Mouse (Mus musculus): ENCODE measurements around the gene Rcor2. TPM values are rescaled to one million over a fixed set of nuclear protein-coding genes. Genes with fewer than 3 reads are reported as not detected.
A peak's percentile ranks its signal among the peaks of the same experiment; 100 is the strongest.

Gene Rcor2
- polyA plus RNA-seq, 1 experiment from 2014 or later = 4.9 TPM

DNA sequence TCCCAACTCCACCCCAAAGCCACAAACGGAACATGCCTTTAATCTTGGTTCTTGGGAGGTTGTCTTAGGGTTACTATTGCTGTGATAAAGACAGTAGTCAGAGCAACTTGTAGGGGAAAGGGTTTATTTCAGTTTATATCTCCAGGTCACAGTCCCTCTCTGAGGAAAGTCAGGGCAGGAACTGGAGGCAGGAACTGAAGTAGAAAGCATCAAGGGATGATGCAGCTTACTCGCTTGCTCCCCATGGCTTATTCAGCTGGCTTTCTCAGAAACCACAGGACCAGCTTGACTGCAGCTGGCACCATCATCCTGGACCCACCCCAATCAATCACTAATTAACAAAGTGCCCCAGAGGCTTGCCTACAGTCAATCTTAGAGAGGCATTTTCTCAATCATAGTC lies 46.5 kb downstream of the Rcor2 start:
- TF ChIP-seq CTCF (IDR thresholded peaks at IDR 0.05; ENCODE audit: low read depth) = no peak
- no peak overlapping the region for H3K9ac ChIP-seq (ENCODE audit: low read depth, low read length)
- no peak overlapping the region for H3K4me3 ChIP-seq (replicated peaks; ENCODE audit: low read depth, low read length)
- H3K36me3 ChIP-seq (ENCODE audit: insufficient read depth, low read length) = no peaks in the 10 kb centered on the region
- ATAC-seq (replicated peaks; ENCODE audit: low FRiP score, low read depth) = no peak
- 81% methylated on average over 2 of the region's 2 CpGs for WGBS
- no peaks in the 10 kb centered on the region for H3K9me3 ChIP-seq (replicated peaks; ENCODE audit: low read length)
- no peaks in the 10 kb centered on the region for H3K27me3 ChIP-seq (ENCODE audit: insufficient read depth, low read length)
- H3K4me1 ChIP-seq (replicated peaks; ENCODE audit: insufficient read depth, low read length) = peaks cover 53% of the 10 kb centered on the region
- no peak overlapping the region for H3K4me2 ChIP-seq (ENCODE audit: low read length)
- H3K27ac ChIP-seq = no peak overlapping the region
- DNase-seq (ENCODE audit: low spot score) = no peak

DNA sequence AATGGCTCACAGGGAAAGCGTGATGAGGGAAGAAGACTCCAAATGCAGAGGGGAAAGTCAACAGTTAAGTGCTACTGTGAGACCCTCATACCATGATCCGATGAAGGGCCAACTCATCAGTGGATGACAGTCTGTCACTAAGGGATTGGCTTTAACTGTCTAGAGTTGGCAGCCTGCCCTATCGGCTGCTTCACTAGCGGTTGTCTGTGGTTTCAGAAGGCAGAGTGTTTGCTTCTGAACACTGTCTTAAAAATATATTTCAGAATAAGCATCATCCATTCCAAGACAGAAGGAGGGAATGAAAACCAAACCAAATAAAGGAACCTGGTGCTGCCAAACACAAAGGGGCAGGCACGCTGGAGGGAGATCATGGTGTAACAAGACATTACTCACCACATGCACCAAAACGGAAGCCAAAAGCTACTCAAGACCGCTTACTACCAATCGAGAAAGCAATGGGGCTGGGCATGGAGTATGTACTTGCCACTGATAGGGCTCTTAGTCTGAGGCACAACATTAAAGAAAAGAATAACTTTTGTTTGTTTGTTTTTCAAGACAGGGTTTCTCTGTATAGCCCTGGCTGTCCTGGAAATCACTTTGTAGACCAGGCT lies 48.0 kb downstream of the Rcor2 start:
- H3K4me3 ChIP-seq (replicated peaks; ENCODE audit: low read depth, low read length) = no peak overlapping the region
- H3K9me3 ChIP-seq (replicated peaks; ENCODE audit: low read length) = no peaks in the 10 kb centered on the region
- no peak for TF ChIP-seq CTCF (IDR thresholded peaks at IDR 0.05; ENCODE audit: low read depth)
- ATAC-seq (replicated peaks; ENCODE audit: low FRiP score, low read depth) (no peak), DNase-seq (ENCODE audit: low spot score) (no peak)
- H3K27ac ChIP-seq = no peak overlapping the region
- H3K4me1 ChIP-seq (replicated peaks; ENCODE audit: insufficient read depth, low read length) = peaks cover 39% of the 10 kb centered on the region
- 74% methylated on average over 8 of the region's 8 CpGs for WGBS
- H3K4me2 ChIP-seq (ENCODE audit: low read length) = no peak overlapping the region
- no peaks in the 10 kb centered on the region for H3K36me3 ChIP-seq (ENCODE audit: insufficient read depth, low read length)
- no peak overlapping the region for H3K9ac ChIP-seq (ENCODE audit: low read depth, low read length)
- H3K27me3 ChIP-seq (ENCODE audit: insufficient read depth, low read length) = no peaks in the 10 kb centered on the region

DNA sequence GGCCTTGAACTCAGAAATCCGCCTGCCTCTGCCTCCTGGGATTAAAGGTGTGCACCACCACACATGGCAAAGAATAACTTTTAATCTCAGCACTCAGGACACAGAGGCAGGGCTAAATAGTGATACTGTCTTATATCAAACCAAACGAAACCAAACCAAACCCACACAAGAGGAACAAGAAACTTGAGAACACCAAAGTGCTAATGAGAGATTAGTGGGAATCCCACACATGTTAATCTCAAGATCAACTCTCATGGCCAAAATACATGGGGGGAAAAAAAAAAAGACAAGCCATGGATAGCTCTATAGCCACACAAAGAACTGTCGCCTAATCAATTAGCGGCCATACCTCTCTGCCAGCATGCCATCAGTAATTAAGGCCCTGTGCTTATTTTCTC lies 48.5 kb downstream of the Rcor2 start:
- H3K4me2 ChIP-seq (ENCODE audit: low read length) = no peak overlapping the region
- no peak for TF ChIP-seq CTCF (IDR thresholded peaks at IDR 0.05; ENCODE audit: low read depth)
- no peaks in the 10 kb centered on the region for H3K9me3 ChIP-seq (replicated peaks; ENCODE audit: low read length)
- no peaks in the 10 kb centered on the region for H3K27me3 ChIP-seq (ENCODE audit: insufficient read depth, low read length)
- H3K4me1 ChIP-seq (replicated peaks; ENCODE audit: insufficient read depth, low read length) = peaks cover 34% of the 10 kb centered on the region
- ATAC-seq (replicated peaks; ENCODE audit: low FRiP score, low read depth) (no peak), DNase-seq (ENCODE audit: low spot score) (no peak)
- 81% methylated on average over 4 of the region's 4 CpGs for WGBS
- H3K27ac ChIP-seq = no peak overlapping the region
- H3K36me3 ChIP-seq (ENCODE audit: insufficient read depth, low read length) = no peaks in the 10 kb centered on the region
- H3K4me3 ChIP-seq (replicated peaks; ENCODE audit: low read depth, low read length) = no peak overlapping the region
- no peak overlapping the region for H3K9ac ChIP-seq (ENCODE audit: low read depth, low read length)

DNA sequence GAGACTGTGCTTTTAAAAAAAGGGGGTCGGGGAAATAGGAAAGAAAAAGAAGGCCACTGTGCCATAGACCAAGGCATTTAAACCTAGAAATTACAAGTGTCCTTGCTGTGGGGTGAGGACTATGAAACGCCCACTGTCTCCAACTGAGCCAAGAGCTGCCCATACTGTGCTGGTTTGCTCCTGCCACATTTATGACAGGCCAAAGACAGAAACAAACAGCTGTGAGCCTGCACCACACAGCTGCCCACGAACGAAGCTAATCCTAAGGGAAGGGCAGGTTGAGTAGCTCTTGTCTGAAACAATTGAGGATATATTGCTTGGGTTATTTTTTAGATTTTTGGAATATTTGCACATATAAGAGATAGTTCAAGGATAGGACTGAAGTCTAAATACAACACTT lies 49.7 kb downstream of the Rcor2 start:
- no peak for ATAC-seq (replicated peaks; ENCODE audit: low FRiP score, low read depth)
- TF ChIP-seq CTCF (IDR thresholded peaks at IDR 0.05; ENCODE audit: low read depth) = no peak
- H3K4me1 ChIP-seq (replicated peaks; ENCODE audit: insufficient read depth, low read length) = peaks cover 22% of the 10 kb centered on the region
- no peak overlapping the region for H3K9ac ChIP-seq (ENCODE audit: low read depth, low read length)
- DNase-seq (ENCODE audit: low spot score) = no peak
- no peaks in the 10 kb centered on the region for H3K9me3 ChIP-seq (replicated peaks; ENCODE audit: low read length)
- no peaks in the 10 kb centered on the region for H3K36me3 ChIP-seq (ENCODE audit: insufficient read depth, low read length)
- WGBS = 72% methylated on average over 4 of the region's 4 CpGs
- no peak overlapping the region for H3K4me2 ChIP-seq (ENCODE audit: low read length)
- no peak overlapping the region for H3K4me3 ChIP-seq (replicated peaks; ENCODE audit: low read depth, low read length)
- no peaks in the 10 kb centered on the region for H3K27me3 ChIP-seq (ENCODE audit: insufficient read depth, low read length)
- H3K27ac ChIP-seq = no peak overlapping the region

DNA sequence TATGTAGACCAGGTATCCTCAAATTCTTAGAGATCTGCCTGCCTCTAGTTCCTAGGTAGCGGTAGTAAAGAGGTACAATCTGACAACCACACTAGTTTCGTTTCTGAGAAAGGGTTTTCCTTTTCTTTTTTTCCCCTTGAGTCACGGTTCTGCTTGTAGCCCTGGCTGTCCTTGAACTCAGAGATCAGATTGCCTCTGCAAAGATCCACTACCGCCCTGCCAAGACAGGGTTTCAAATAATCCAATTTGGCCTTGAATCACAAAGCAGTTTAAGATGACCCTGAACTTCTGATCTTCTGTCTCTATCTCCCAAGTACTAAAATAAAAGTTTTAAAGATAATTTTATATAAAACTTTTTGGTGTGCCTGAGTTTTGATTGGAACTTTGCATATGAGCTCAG lies 50.6 kb downstream of the Rcor2 start:
- ATAC-seq (replicated peaks; ENCODE audit: low FRiP score, low read depth) (no peak), DNase-seq (ENCODE audit: low spot score) (no peak)
- no peak overlapping the region for H3K27ac ChIP-seq
- TF ChIP-seq CTCF (IDR thresholded peaks at IDR 0.05; ENCODE audit: low read depth) = no peak
- H3K9ac ChIP-seq (ENCODE audit: low read depth, low read length) = no peak overlapping the region
- H3K4me1 ChIP-seq (replicated peaks; ENCODE audit: insufficient read depth, low read length) = peaks cover 14% of the 10 kb centered on the region
- no peaks in the 10 kb centered on the region for H3K27me3 ChIP-seq (ENCODE audit: insufficient read depth, low read length)
- H3K4me2 ChIP-seq (ENCODE audit: low read length) = no peak overlapping the region
- H3K36me3 ChIP-seq (ENCODE audit: insufficient read depth, low read length) = no peaks in the 10 kb centered on the region
- WGBS = 74% methylated on average over 4 of the region's 4 CpGs
- no peak overlapping the region for H3K4me3 ChIP-seq (replicated peaks; ENCODE audit: low read depth, low read length)
- no peaks in the 10 kb centered on the region for H3K9me3 ChIP-seq (replicated peaks; ENCODE audit: low read length)

DNA sequence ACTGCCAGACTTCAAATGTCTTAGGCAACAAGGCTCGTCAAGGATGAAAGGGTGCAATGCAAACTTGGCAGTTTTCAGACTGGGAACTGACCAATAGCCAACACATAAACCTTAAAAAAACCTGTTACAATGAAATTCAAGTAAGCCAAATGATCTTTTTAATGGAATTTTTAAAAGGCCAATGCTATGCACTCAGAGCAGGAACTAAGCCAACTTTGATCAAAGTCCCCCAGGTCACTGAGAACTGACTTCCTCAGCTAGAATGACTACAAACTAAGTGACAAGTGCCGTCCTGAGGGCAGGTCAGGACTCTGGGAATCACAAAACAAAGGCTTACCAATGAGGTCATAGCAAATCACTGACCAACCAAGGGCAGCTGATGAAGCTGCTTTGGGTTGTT lies 53.1 kb downstream of the Rcor2 start:
- ATAC-seq (replicated peaks; ENCODE audit: low FRiP score, low read depth) (no peak; the same call in 1 of the 2 replicates), DNase-seq (ENCODE audit: low spot score) (no peak)
- no peaks in the 10 kb centered on the region for H3K27me3 ChIP-seq (ENCODE audit: insufficient read depth, low read length)
- TF ChIP-seq CTCF (IDR thresholded peaks at IDR 0.05; ENCODE audit: low read depth) = no peak
- H3K4me2 ChIP-seq (ENCODE audit: low read length) = no peak overlapping the region
- 16% methylated on average over 2 of the region's 2 CpGs for WGBS
- no peaks in the 10 kb centered on the region for H3K9me3 ChIP-seq (replicated peaks; ENCODE audit: low read length)
- H3K4me1 ChIP-seq (replicated peaks; ENCODE audit: insufficient read depth, low read length) = peaks cover 1% of the 10 kb centered on the region; the same call in 1 of the 2 replicates
- peak overlapping the region; percentile 57 for H3K27ac ChIP-seq
- no peak overlapping the region for H3K4me3 ChIP-seq (replicated peaks; ENCODE audit: low read depth, low read length)
- no peaks in the 10 kb centered on the region for H3K36me3 ChIP-seq (ENCODE audit: insufficient read depth, low read length)
- H3K9ac ChIP-seq (ENCODE audit: low read depth, low read length) = no peak overlapping the region

DNA sequence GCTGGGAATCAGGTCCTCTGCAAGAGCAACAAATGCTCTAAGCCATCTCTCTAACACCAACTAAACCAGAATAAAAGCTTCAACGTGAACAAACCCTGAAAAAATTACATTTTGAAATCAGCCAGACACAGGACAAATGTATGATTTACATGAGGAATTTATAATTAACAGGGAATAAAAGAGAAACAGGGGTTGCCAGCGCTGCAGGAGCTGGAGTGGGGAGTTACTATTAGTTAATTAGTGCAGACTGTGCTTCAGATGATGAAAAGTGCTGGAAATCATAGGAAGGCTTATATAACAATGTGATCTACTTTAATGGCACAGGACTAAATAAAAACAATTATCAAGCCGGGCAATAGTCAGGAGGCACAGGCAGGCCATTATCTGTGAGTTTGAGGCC lies 54.3 kb downstream of the Rcor2 start:
- H3K36me3 ChIP-seq (ENCODE audit: insufficient read depth, low read length) = no peaks in the 10 kb centered on the region
- H3K4me2 ChIP-seq (ENCODE audit: low read length) = no peak overlapping the region
- ATAC-seq (replicated peaks; ENCODE audit: low FRiP score, low read depth) = no peak
- no peak for DNase-seq (ENCODE audit: low spot score)
- no peak overlapping the region for H3K4me3 ChIP-seq (replicated peaks; ENCODE audit: low read depth, low read length)
- no peak for TF ChIP-seq CTCF (IDR thresholded peaks at IDR 0.05; ENCODE audit: low read depth)
- H3K27ac ChIP-seq = 0 out of 2 replicates have a peak overlapping the region, but pooled peaks have one; percentile 31
- no peaks in the 10 kb centered on the region for H3K4me1 ChIP-seq (replicated peaks; ENCODE audit: insufficient read depth, low read length)
- H3K9me3 ChIP-seq (replicated peaks; ENCODE audit: low read length) = no peaks in the 10 kb centered on the region
- WGBS = 70% methylated on average over 3 of the region's 3 CpGs
- H3K27me3 ChIP-seq (ENCODE audit: insufficient read depth, low read length) = no peaks in the 10 kb centered on the region
- no peak overlapping the region for H3K9ac ChIP-seq (ENCODE audit: low read depth, low read length)

Other genes with a start within 250 kb of the Rcor2 start
- gene Fermt3, start 247.9 kb upstream of the Rcor2 start, polyA plus RNA-seq (2015; fragmentation: Nextera tagmentation; extraction: Ambion mirVana) = 3.5 and 4.3 TPM in 2 replicates
- gene Stip1, start 227.4 kb upstream of the Rcor2 start, polyA plus RNA-seq (2015; fragmentation: Nextera tagmentation; extraction: Ambion mirVana) = 131 and 149 TPM in 2 replicates
- 28.0 and 35.5 TPM in 2 replicates for gene Macrod1, start 210.5 kb upstream of the Rcor2 start, polyA plus RNA-seq (2015; fragmentation: Nextera tagmentation; extraction: Ambion mirVana)
- 4.8 and 5.1 TPM in 2 replicates for gene Flrt1, start 161.6 kb upstream of the Rcor2 start, polyA plus RNA-seq (2015; fragmentation: Nextera tagmentation; extraction: Ambion mirVana)
- gene Otub1, start 61.0 kb upstream of the Rcor2 start, polyA plus RNA-seq (2015; fragmentation: Nextera tagmentation; extraction: Ambion mirVana) = 197 and 209 TPM in 2 replicates
- gene Cox8a, start 49.7 kb upstream of the Rcor2 start, polyA plus RNA-seq (2015; fragmentation: Nextera tagmentation; extraction: Ambion mirVana) = 2,325 and 2,471 TPM in 2 replicates
- 47.3 and 55.8 TPM in 2 replicates for gene Naa40, start 26.1 kb upstream of the Rcor2 start, polyA plus RNA-seq (2015; fragmentation: Nextera tagmentation; extraction: Ambion mirVana)
- gene Mark2, start 74.5 kb downstream of the Rcor2 start, polyA plus RNA-seq (2015; fragmentation: Nextera tagmentation; extraction: Ambion mirVana) = 32.9 and 35.5 TPM in 2 replicates
- 19.2 and 21.9 TPM in 2 replicates for gene Spindoc, start 115.7 kb downstream of the Rcor2 start, polyA plus RNA-seq (2015; fragmentation: Nextera tagmentation; extraction: Ambion mirVana)
- 4.8 and 5.2 TPM in 2 replicates for gene 2700081O15Rik, start 150.3 kb downstream of the Rcor2 start, polyA plus RNA-seq (2015; fragmentation: Nextera tagmentation; extraction: Ambion mirVana)
- gene Rtn3, start 216.0 kb downstream of the Rcor2 start, polyA plus RNA-seq (2015; fragmentation: Nextera tagmentation; extraction: Ambion mirVana) = 195 and 196 TPM in 2 replicates
- gene Atl3, start 226.7 kb downstream of the Rcor2 start, polyA plus RNA-seq (2015; fragmentation: Nextera tagmentation; extraction: Ambion mirVana) = 11.1 and 14.8 TPM in 2 replicates

All from kidney, postnatal 0 days (tissue).